Mouse (Mus musculus) layer of hippocampus, postnatal 10 days (tissue): Measurements from ENCODE around the gene Ica1l. TPM values are rescaled to one million over a fixed set of nuclear protein-coding genes. Genes with fewer than 3 reads are reported as not detected.

Experiments
- DNase-seq, 2 experiments: peaks; one replicate each; pipeline ENCODE4 v3.0.0; 2021; ENCODE audit warnings: low spot score in 2 of 2
- total RNA-seq, 2 experiments: library from RNA; stranded (reverse); gene quantifications; 2 replicates each; pipeline ENCODE4 v1.2.3; 2021

The Ica1l gene
- total RNA-seq, 2 experiments from 2014 or later = 41.3 to 43.4 TPM

DNA sequence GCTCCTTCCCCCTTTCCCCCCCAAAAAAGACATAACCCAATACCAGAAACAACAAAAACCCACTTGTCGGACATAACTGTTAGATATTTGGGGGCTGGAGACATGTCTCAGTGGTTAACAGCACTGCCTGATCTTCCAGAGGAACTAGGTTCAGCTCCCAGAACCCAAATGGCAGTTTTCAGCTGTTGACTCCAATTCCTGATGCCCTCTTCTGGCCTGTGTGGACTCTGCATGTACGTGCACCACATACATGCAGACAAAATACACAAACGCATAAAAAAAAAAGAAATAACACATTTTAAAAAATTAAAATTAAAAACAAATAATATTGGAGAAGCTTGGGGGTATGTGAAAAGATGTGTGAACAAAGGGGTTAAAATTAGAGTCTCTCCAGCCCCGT is 75.7 kb downstream of the Ica1l start:
- DNase-seq = no peak

DNA sequence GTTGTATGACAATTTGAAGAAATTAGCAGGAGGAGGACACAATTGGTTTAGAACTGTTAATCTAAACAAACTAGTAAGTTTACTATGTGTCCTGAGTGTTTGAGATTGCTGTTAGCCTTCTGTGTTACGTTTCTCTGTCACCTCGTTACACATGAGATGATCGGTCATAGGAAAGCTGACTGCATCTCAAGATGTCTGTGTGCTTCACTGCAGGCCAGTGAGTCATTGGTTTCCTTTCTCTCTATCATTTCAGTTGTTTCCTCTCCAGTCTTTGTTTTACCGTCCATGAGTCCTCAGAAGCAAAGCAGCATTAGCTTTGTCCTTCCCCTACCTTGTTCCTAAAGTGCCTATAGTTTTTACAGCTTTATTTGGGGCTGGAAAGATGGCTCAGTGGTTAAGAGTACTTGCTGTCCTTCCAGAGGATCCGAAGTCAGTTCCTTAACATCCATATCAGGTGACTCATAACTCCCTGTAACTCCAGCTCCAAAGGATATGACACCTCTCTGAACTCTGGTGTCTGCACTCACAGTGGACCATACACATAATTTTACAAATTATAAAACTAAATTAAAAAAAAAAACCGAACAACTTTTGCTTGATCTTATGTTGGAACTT is 76.7 kb downstream of the Ica1l start:
- no peak for DNase-seq

DNA sequence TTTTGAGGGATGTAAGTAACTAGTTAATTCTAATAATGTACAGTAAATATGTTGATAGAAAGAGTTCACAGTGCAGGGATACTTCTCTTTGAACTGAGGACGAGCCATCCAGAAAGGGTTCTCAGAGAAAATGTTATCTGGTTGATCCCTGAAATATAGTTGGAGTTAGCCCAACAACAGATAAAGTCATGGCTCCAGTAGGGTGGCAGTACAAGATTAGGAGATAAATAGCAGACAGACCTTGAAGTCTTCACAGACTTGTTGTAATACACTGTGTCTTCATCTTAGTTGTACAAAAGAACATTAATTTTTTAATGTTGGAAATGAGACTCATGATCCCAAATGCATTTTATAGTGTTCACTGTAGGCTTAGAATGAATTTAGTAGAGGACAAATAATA is 83.0 kb downstream of the Ica1l start:
- DNase-seq = no peak

DNA sequence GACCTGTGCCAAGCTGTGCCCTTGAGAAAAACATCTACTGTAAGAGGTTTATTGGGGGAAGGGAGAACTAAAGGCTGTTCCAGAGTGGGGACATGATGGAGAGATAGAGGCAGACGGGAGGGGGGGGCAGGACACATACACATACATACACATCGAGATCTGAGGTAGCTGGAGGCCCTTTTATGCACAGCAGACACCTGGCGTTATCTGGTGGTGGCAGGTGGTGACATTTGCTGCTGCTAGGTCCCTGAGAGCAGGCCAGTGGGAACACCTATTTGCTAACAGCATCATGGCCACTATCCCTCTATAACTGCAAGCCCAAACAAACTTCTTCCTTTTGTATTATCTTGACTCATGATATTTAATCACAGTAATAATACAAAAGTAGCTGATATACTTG is 85.8 kb downstream of the Ica1l start:
- no peak for DNase-seq

DNA sequence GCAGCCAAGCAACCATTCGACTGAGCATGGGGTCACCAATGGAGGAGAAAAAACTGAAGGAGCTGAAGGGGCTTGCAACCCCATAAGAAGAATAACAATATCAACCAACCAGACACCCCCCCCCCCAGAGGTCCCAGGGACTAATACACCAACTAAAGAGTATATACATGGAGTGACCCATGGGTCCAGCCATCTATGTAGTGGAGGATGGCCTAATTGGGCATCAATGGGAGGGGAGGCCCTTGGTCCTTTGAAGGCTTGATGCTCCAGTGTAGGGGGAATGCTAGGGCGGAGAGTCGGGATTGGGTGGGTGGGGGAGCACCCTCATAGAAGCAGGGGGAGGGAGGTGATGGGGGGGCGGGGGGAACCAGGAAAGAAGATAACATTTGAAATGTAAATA is 95.5 kb downstream of the Ica1l start:
- no peak for DNase-seq

DNA sequence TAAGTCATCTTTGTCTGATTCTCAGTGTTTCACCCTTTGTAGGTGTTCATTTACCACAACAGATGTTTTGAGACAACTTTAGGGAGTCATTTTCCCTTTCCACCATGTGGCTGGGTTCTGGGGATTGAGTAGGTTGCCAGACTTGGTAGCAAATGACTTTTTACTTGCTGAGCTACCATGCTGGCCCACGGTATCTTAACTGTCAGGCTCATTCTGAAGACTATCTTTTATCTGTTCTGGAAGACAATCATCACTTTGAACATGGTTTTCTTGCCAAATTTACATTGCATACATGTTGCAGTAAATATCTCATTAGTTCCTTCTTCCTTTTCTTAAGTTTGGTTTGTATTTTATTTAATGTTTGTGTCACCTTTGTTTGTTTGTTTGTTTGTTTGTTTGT is 97.0 kb downstream of the Ica1l start:
- no peak for DNase-seq

DNA sequence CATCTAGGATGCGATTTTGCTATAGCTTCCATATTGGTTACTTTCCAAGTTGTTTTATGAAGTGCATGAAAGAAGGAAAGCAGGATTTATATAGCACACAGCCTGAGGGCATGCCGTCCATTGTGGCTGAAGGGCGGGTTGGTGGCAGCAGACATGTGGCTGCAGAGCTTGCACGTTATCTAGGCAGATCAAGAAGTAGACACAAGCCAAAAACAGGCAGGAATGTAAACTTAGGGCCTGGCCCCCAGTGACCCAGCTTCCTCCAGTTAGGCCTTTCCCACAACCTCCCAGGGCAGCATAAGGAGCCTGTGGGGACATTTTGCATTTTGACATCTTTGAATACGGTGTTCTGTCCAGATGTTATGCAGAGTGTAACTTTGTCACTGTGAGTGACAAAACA is 99.2 kb downstream of the Ica1l start:
- DNase-seq = no peak

DNA sequence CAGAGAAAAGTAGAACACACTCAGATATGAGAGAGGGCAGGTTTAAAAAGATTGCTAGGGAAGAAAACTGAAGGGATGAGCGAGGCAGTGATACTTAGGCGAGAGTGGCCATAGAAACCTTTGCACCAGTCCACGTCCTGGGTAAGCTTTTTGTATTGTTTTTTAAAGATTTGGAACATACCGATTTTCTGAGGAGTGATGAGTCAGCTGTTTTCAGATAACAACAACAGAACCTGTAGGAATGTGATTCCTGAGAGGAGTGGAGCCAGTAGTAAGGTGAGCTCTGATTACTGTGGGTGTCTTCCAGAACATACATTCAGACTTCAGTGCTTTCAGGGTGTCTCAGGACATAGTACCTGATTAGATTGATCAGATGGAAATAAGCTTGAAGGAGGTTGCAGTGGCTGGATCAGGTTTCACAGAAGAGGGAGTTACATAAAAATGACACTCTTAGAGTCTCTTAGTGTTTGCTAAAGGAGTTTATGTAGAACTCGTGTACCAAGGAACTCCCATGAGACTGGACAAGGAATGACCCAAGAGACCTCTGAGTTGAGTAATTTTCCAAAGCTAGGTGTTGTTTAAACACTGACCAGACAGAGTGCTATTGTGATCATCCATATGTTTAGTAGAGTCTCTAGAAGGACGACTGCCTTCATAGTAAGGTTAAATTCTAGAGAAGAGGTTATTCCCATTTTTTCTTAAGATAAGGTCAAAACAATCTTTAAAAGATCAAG is 100.8 kb downstream of the Ica1l start:
- DNase-seq = no peak

DNA sequence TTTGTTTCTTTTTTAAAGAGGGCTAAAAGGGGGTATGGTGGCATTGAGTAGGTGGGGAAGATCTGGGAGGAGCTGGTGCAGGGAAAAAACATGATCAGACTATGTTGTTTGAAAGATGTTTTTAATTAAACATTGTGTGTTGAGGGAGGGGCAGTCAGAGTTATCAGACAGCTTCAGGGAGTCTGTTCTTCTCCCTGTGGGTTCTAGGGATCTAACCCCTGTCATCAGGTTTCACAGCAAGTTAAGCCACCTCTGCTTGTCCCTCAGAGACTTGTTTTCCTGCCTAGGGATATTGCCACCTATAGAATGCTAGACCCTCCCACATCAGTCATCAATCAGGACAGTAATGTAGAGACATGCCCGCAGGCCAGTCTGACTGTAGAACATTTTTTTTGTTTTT is 101.9 kb downstream of the Ica1l start:
- no peak for DNase-seq

DNA sequence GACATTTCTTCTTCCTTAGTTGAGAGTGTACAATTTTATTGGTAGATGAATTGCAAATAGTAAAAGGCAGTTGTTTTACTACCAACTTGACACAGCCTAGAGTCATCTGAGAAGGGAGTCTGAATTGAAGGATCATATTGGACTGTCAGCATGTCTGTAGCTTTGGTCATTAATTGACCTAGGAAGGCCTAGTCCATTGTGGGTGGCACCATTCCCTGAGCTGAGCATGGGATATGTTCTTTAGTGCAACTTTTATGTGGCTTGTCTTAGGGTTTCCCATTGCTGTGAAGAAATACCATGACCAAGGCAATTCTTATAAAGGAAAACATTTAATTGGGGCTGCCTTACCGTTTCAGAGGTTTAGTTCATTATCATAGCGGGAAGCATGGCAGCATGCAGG is 110.0 kb downstream of the Ica1l start:
- DNase-seq = no peak

Other genes starting within 250 kb of the Ica1l start
- 10 to 100 TPM; 52.3 to 59.0 TPM for gene Fam117b, start 130.2 kb downstream of the Ica1l start, total RNA-seq
- 10 to 100 TPM; 23.8 to 25.7 TPM for gene Carf, start 55.1 kb upstream of the Ica1l start, total RNA-seq
- 10 to 100 TPM; 31.2 to 33.3 TPM for gene Wdr12, start 55.5 kb upstream of the Ica1l start, total RNA-seq
- gene Nbeal1, start 137.4 kb upstream of the Ica1l start, total RNA-seq = 10 to 100 TPM; 20.4 to 24.3 TPM